Mouse (Mus musculus): Measurements from ENCODE around the gene Lrmda.

Lrmda gene

GRCm38 (mm10) chr14:22179761-22180160, 160.2 kb downstream of the Lrmda start:
- Histone ChIP-seq H3K4me1 (replicated peaks; ENCODE audit: low read depth, low read length) (no peaks in the 10 kb centered on the region), H3K4me3 (replicated peaks; ENCODE audit: low read length) (no peak overlapping the region), H3K27me3 (ENCODE audit: insufficient read depth, low read length) (no peaks in the 10 kb centered on the region), H3K9me3 (ENCODE audit: low read length) (no peaks in the 10 kb centered on the region), H3K36me3 (ENCODE audit: insufficient read depth, low read length) (no peaks in the 10 kb centered on the region)
- no peak for TF ChIP-seq CTCF (conservative IDR thresholded peaks at IDR 0.05; ENCODE audit: low read length)

GRCm38 (mm10) chr14:22181508-22181907, 162.0 kb downstream of the Lrmda start:
- H3K9me3 ChIP-seq (ENCODE audit: low read length) = no peaks in the 10 kb centered on the region
- no peak overlapping the region for H3K4me3 ChIP-seq (replicated peaks; ENCODE audit: low read length)
- no peaks in the 10 kb centered on the region for H3K27me3 ChIP-seq (ENCODE audit: insufficient read depth, low read length)
- no peak for TF ChIP-seq POU5F1 (IDR thresholded peaks at IDR 0.05; ENCODE audit: borderline replicate concordance, low read length)
- no peak for TF ChIP-seq NANOG (IDR thresholded peaks at IDR 0.05; ENCODE audit: borderline replicate concordance, low read length)
- TF ChIP-seq CTCF (conservative IDR thresholded peaks at IDR 0.05; ENCODE audit: low read length) = no peak
- no peaks in the 10 kb centered on the region for H3K4me1 ChIP-seq (replicated peaks; ENCODE audit: low read depth, low read length)
- no peaks in the 10 kb centered on the region for H3K36me3 ChIP-seq (ENCODE audit: insufficient read depth, low read length)

DNA sequence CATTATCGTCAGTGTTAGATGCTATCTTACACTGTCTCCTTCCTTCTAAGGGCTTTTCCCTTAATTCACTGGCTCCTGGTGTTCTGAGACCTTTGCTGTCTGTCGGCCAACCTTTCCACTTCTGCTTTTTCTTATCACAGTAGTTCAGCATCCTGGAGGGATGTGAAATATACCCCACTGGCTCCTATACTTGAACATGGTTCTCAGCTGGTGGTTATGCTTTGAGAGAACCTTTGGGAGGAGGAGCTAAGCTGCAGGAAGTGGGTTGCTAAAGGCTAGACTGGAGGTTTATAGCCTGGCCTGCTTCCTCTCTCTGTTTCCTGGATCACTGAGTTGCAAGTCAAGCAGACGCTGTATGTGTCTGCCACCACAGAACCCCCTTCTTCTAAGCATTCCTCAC, 163.7 kb downstream of the Lrmda start:
- H3K4me1 ChIP-seq (replicated peaks; ENCODE audit: low read depth, low read length) = no peaks in the 10 kb centered on the region
- H3K36me3 ChIP-seq (ENCODE audit: insufficient read depth, low read length) = no peaks in the 10 kb centered on the region
- TF ChIP-seq POU5F1 (IDR thresholded peaks at IDR 0.05; ENCODE audit: borderline replicate concordance, low read length) (no peak), NANOG (IDR thresholded peaks at IDR 0.05; ENCODE audit: borderline replicate concordance, low read length) (no peak), CTCF (conservative IDR thresholded peaks at IDR 0.05; ENCODE audit: low read length) (no peak)
- H3K9me3 ChIP-seq (ENCODE audit: low read length) = no peaks in the 10 kb centered on the region
- H3K4me3 ChIP-seq (replicated peaks; ENCODE audit: low read length) = no peak overlapping the region
- H3K27me3 ChIP-seq (ENCODE audit: insufficient read depth, low read length) = no peaks in the 10 kb centered on the region

- H3K36me3 ChIP-seq (ENCODE audit: insufficient read depth, low read length) = no peaks in the 10 kb centered on the region
- no peaks in the 10 kb centered on the region for H3K27me3 ChIP-seq (ENCODE audit: insufficient read depth, low read length)
- TF ChIP-seq POU5F1 (IDR thresholded peaks at IDR 0.05; ENCODE audit: borderline replicate concordance, low read length) = no peak
- no peak for TF ChIP-seq NANOG (IDR thresholded peaks at IDR 0.05; ENCODE audit: borderline replicate concordance, low read length)
- TF ChIP-seq CTCF (conservative IDR thresholded peaks at IDR 0.05; ENCODE audit: low read length) = no peak
- H3K4me1 ChIP-seq (replicated peaks; ENCODE audit: low read depth, low read length) = no peaks in the 10 kb centered on the region
- H3K9me3 ChIP-seq (ENCODE audit: low read length) = no peaks in the 10 kb centered on the region
- H3K4me3 ChIP-seq (replicated peaks; ENCODE audit: low read length) = no peak overlapping the region
Measured at GRCm38 (mm10) chr14:22185452-22185851, 165.9 kb downstream of the Lrmda start.

- no peak for TF ChIP-seq CTCF (conservative IDR thresholded peaks at IDR 0.05; ENCODE audit: low read length)
- no peak for TF ChIP-seq POU5F1 (IDR thresholded peaks at IDR 0.05; ENCODE audit: borderline replicate concordance, low read length)
- no peak for TF ChIP-seq NANOG (IDR thresholded peaks at IDR 0.05; ENCODE audit: borderline replicate concordance, low read length)
- H3K27me3 ChIP-seq (ENCODE audit: insufficient read depth, low read length) = no peaks in the 10 kb centered on the region
- no peaks in the 10 kb centered on the region for H3K4me1 ChIP-seq (replicated peaks; ENCODE audit: low read depth, low read length)
- no peak overlapping the region for H3K4me3 ChIP-seq (replicated peaks; ENCODE audit: low read length)
- H3K9me3 ChIP-seq (ENCODE audit: low read length) = no peaks in the 10 kb centered on the region
- no peaks in the 10 kb centered on the region for H3K36me3 ChIP-seq (ENCODE audit: insufficient read depth, low read length)
Measured at GRCm38 (mm10) chr14:22190111-22190510, 170.6 kb downstream of the Lrmda start.

GRCm38 (mm10) chr14:22192185-22192584, 172.7 kb downstream of the Lrmda start:
- no peaks in the 10 kb centered on the region for H3K4me1 ChIP-seq (replicated peaks; ENCODE audit: low read depth, low read length)
- H3K4me3 ChIP-seq (replicated peaks; ENCODE audit: low read length) = no peak overlapping the region
- H3K27me3 ChIP-seq (ENCODE audit: insufficient read depth, low read length) = no peaks in the 10 kb centered on the region
- H3K36me3 ChIP-seq (ENCODE audit: insufficient read depth, low read length) = no peaks in the 10 kb centered on the region
- TF ChIP-seq CTCF (conservative IDR thresholded peaks at IDR 0.05; ENCODE audit: low read length) (no peak), NANOG (IDR thresholded peaks at IDR 0.05; ENCODE audit: borderline replicate concordance, low read length) (no peak), POU5F1 (IDR thresholded peaks at IDR 0.05; ENCODE audit: borderline replicate concordance, low read length) (no peak)
- H3K9me3 ChIP-seq (ENCODE audit: low read length) = no peaks in the 10 kb centered on the region

GRCm38 (mm10) chr14:22198021-22198420, 178.5 kb downstream of the Lrmda start:
- H3K4me1 ChIP-seq (replicated peaks; ENCODE audit: low read depth, low read length) = no peaks in the 10 kb centered on the region
- TF ChIP-seq NANOG (IDR thresholded peaks at IDR 0.05; ENCODE audit: borderline replicate concordance, low read length) (no peak), CTCF (conservative IDR thresholded peaks at IDR 0.05; ENCODE audit: low read length) (no peak), POU5F1 (IDR thresholded peaks at IDR 0.05; ENCODE audit: borderline replicate concordance, low read length) (no peak)
- no peaks in the 10 kb centered on the region for H3K9me3 ChIP-seq (ENCODE audit: low read length)
- H3K36me3 ChIP-seq (ENCODE audit: insufficient read depth, low read length) = no peaks in the 10 kb centered on the region
- H3K27me3 ChIP-seq (ENCODE audit: insufficient read depth, low read length) = no peaks in the 10 kb centered on the region
- H3K4me3 ChIP-seq (replicated peaks; ENCODE audit: low read length) = no peak overlapping the region

DNA sequence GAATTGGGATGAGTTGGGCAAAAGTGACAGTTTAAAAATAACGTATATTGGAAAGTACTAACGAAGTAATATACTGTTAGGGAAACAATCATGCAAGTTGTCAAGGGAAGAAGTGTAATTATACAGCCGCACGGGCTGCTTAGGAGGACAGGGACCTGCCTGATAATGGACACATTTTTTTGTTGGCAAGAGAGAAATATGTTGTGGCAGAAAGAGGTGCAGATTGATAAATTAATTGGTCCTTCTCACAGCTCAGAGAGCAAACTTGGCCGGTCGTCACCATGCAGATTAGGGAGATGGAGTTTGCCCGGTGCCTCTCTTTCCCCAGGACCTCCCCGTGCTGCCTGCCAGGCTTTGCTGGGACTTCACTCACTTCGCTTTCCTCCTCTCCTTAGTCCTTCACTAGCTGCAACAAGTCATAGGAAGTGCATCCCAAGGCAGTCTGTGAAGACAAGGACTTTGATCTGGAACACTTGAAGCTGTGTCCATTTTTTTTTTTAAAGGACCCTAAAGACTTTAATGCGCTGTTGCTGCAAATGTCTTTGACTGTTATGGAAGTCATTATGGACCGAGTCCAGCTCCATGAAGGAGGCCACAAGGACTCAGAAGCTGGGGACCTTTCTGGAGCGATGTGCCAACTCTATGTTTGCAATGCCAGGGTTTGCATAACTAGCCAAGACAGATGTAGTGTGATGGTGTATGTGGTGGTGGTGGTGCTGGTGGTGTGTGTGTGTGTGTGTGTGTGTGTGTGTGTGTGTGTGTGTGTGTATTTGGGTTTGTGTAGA, 179.3 kb downstream of the Lrmda start:
- H3K4me3 ChIP-seq (replicated peaks; ENCODE audit: low read length) = no peak overlapping the region
- no peaks in the 10 kb centered on the region for H3K36me3 ChIP-seq (ENCODE audit: insufficient read depth, low read length)
- H3K27me3 ChIP-seq (ENCODE audit: insufficient read depth, low read length) = no peaks in the 10 kb centered on the region
- H3K4me1 ChIP-seq (replicated peaks; ENCODE audit: low read depth, low read length) = no peaks in the 10 kb centered on the region
- TF ChIP-seq NANOG (IDR thresholded peaks at IDR 0.05; ENCODE audit: borderline replicate concordance, low read length) (no peak), CTCF (conservative IDR thresholded peaks at IDR 0.05; ENCODE audit: low read length) (no peak), POU5F1 (IDR thresholded peaks at IDR 0.05; ENCODE audit: borderline replicate concordance, low read length) (no peak)
- no peaks in the 10 kb centered on the region for H3K9me3 ChIP-seq (ENCODE audit: low read length)

DNA sequence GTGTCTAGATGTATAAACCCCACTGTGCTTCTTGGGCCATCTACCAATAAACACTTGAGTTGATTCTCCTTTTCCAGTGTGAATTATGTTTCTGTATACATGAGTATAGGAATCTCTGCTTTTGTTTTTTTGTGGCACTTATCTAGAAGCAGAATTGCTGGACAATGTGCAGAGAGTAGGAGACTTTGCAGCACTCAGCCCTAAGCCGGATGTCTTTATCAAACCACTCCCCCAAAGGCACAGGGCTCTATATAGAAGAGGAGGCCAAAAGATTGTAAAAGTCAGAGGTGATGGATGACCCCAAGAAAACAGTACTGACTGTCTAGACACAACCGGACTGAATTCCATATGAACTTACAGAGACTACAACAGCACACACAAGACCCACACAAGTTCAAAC, 182.2 kb downstream of the Lrmda start:
- Histone ChIP-seq H3K4me1 (replicated peaks; ENCODE audit: low read depth, low read length) (no peaks in the 10 kb centered on the region), H3K4me3 (replicated peaks; ENCODE audit: low read length) (no peak overlapping the region), H3K9me3 (ENCODE audit: low read length) (no peaks in the 10 kb centered on the region), H3K36me3 (ENCODE audit: insufficient read depth, low read length) (no peaks in the 10 kb centered on the region), H3K27me3 (ENCODE audit: insufficient read depth, low read length) (no peaks in the 10 kb centered on the region)
- no peak for TF ChIP-seq CTCF (conservative IDR thresholded peaks at IDR 0.05; ENCODE audit: low read length)
- no peak for TF ChIP-seq POU5F1 (IDR thresholded peaks at IDR 0.05; ENCODE audit: borderline replicate concordance, low read length)
- no peak for TF ChIP-seq NANOG (IDR thresholded peaks at IDR 0.05; ENCODE audit: borderline replicate concordance, low read length)
